ENCODE assay signal across 8 mouse cellular contexts in genomic region chr10:80147719-80148601, GRCm38 (mm10). TPM values are rescaled to one million over a fixed set of nuclear protein-coding genes. Genes with fewer than 3 reads are reported as not detected.
DNase-seq lines count a peak whose midpoint lies in the region; ATAC-seq and TF ChIP-seq lines count a peak whose summit lies in the region.

Gene Midn, plus strand, starts transcription at chr10:80148272.

- peak; percentile 74 for DNase-seq in ES-CJ7 (ENCODE audit: low read depth, low spot score)
- DNase-seq in brain, adult 2 months (ENCODE audit: low read depth, low spot score) = peak; percentile 84
- peak; percentile 85 for DNase-seq in heart, postnatal 25 days (ENCODE audit: low spot score)
- no peak for DNase-seq in large intestine, adult 2 months (ENCODE audit: low read depth, low spot score)
- DNase-seq in lung, adult 2 months = peak; percentile 88
- peak; percentile 81 for DNase-seq in thymus, postnatal 14 days

- H3K4me3 ChIP-seq in forebrain, embryonic 13.5 days = peak within 1 kb of the TSS; percentile 99
- peak within 1 kb of the TSS; percentile 90 for H3K4me3 ChIP-seq in lung, adult 2 months (replicated peaks; ENCODE audit: extremely low read depth, low read depth, low read length)
- peak within 1 kb of the TSS; percentile 99 for H3K4me3 ChIP-seq in neural tube, embryonic 14.5 days (ENCODE audit: low read depth, low read length)

- peak within 1 kb of the TSS; percentile 100 for H3K27ac ChIP-seq in forebrain, embryonic 13.5 days
- peak within 1 kb of the TSS; percentile 100 for H3K27ac ChIP-seq in neural tube, embryonic 14.5 days (ENCODE audit: low read depth, low read length)

- 0 out of 2 replicates have a peak, but pooled peaks have one; percentile 1 for TF ChIP-seq CTCF in lung, adult 2 months (IDR thresholded peaks at IDR 0.05; ENCODE audit: insufficient read depth, low read length)

- H3K36me3 ChIP-seq in forebrain, embryonic 13.5 days (ENCODE audit: poor library complexity, severe bottlenecking) = peaks cover 47% of the 10 kb centered on the region
- peaks cover 44% of the 10 kb centered on the region for H3K36me3 ChIP-seq in neural tube, embryonic 14.5 days (ENCODE audit: control insufficient read depth, insufficient read depth, low read length)

- peak; percentile 36 for ATAC-seq in forebrain, embryonic 13.5 days
- ATAC-seq in neural tube, embryonic 14.5 days (ENCODE audit: low read depth) = peak; percentile 15

- peak within 1 kb of the TSS; percentile 96 for H3K9ac ChIP-seq in forebrain, embryonic 13.5 days
- H3K9ac ChIP-seq in neural tube, embryonic 14.5 days (replicated peaks; ENCODE audit: low read depth, low read length) = peak within 1 kb of the TSS; percentile 100

- peaks cover 55% of the 10 kb centered on the region for H3K4me1 ChIP-seq in forebrain, embryonic 13.5 days
- peaks cover 20% of the 10 kb centered on the region for H3K4me1 ChIP-seq in lung, adult 2 months (ENCODE audit: control insufficient read depth, insufficient read depth, low read length)
- H3K4me1 ChIP-seq in neural tube, embryonic 14.5 days (ENCODE audit: control insufficient read depth, insufficient read depth, low read length) = peaks cover 29% of the 10 kb centered on the region

- no peaks in the 10 kb centered on the region for H3K27me3 ChIP-seq in forebrain, embryonic 13.5 days
- H3K27me3 ChIP-seq in neural tube, embryonic 14.5 days (ENCODE audit: control insufficient read depth, insufficient read depth, low read length) = no peaks in the 10 kb centered on the region

- peak within 1 kb of the TSS; percentile 71 for H3K4me2 ChIP-seq in forebrain, embryonic 13.5 days
- H3K4me2 ChIP-seq in neural tube, embryonic 14.5 days (ENCODE audit: low read depth, low read length) = peak within 1 kb of the TSS; percentile 98

- no peaks in the 10 kb centered on the region for H3K9me3 ChIP-seq in forebrain, embryonic 13.5 days (replicated peaks)
- H3K9me3 ChIP-seq in neural tube, embryonic 14.5 days (ENCODE audit: control insufficient read depth, low read length) = no peaks in the 10 kb centered on the region

- peak; percentile 99 for TF ChIP-seq POLR2A in lung, adult 2 months (IDR thresholded peaks at IDR 0.05; ENCODE audit: borderline replicate concordance, extremely low read depth, low read depth, low read length)

- WGBS in forebrain, embryonic 13.5 days = 1% methylated on average over 35 of the region's 42 CpGs
- 1% methylated on average over 39 of the region's 42 CpGs for WGBS in large intestine, adult 2 months
- WGBS in lung, adult 2 months = under 1% methylated on average over 41 of the region's 42 CpGs
- under 1% methylated on average over 39 of the region's 42 CpGs for WGBS in neural tube, embryonic 14.5 days

- intact Hi-C loops in heart, postnatal 25 days (cut with DNase I) = loop anchor here (10.0 kb wide), 1 partner anchor 293 kb away; the partner anchor contains the start of gene Ptbp1

RNA-seq across cellular contexts. Expression of gene Midn, which starts in this region (rescaled TPM):
- polyA plus RNA-seq in forebrain, embryonic 13.5 days (2015; fragmentation: Nextera tagmentation; extraction: Ambion mirVana) = 35.1 and 37.9 TPM in 2 replicates
- total RNA-seq in heart, postnatal 25 days (2021) = 100 to 1,000 TPM in 1 of 2 experiments, 10 to 100 TPM in 1; 92.1 to 120 TPM
- 62.7 and 89.3 TPM in 2 replicates for polyA plus RNA-seq in large intestine, adult 2 months (2012; rRNA removed)
- polyA plus RNA-seq in lung, adult 2 months (2012; rRNA removed) = 110 and 150 TPM in 2 replicates
- polyA plus RNA-seq in neural tube, embryonic 14.5 days (2014; fragmentation: Nextera tagmentation; extraction: Ambion mirVana) = 38.8 and 39.8 TPM in 2 replicates
